Mouse (Mus musculus) small intestine, adult 2 months (tissue): Measurements from ENCODE around the gene Habp2. TPM values are rescaled to one million over a fixed set of nuclear protein-coding genes. Genes with fewer than 3 reads are reported as not detected.

Experiments used
- H3K27ac ChIP-seq: fragments of 200-500 bp; 2 replicates; pipeline ENCODE4 v1.5.1; 2012; ENCODE audit warnings: low read depth, low read length, control low read depth, inconsistent platforms; ENCODE audit not compliant: insufficient read depth
- H3K27me3 ChIP-seq: fragments of 200-500 bp; 2 replicates; pipeline ENCODE4 v1.6.1; 2012; ENCODE audit warnings: mild to moderate bottlenecking, moderate library complexity, low read length, inconsistent platforms; ENCODE audit not compliant: control insufficient read depth, insufficient read depth
- H3K36me3 ChIP-seq: fragments of 200-500 bp; 2 replicates; pipeline ENCODE4 v1.6.1; 2012; ENCODE audit warnings: mild to moderate bottlenecking, low read length, control low read depth, inconsistent platforms; ENCODE audit not compliant: control insufficient read depth, insufficient read depth
- H3K4me1 ChIP-seq: fragments of 200-500 bp; 2 replicates; pipeline ENCODE4 v1.6.1; 2012; ENCODE audit warnings: low read length, inconsistent platforms, mixed read lengths; ENCODE audit not compliant: control insufficient read depth, insufficient read depth, insufficient read length
- H3K4me3 ChIP-seq: fragments of 200-500 bp; 2 replicates; pipeline ENCODE4 v1.5.1; 2012; ENCODE audit warnings: low read depth, mild to moderate bottlenecking, control low read depth, inconsistent platforms, low read length, moderate library complexity
- CTCF ChIP-seq: fragments of 200-500 bp; IDR thresholded peaks from 2 replicates; pipeline ENCODE4 v1.5.1; 2012; ENCODE audit warnings: low read depth, mild to moderate bottlenecking, control low read depth, inconsistent platforms, low read length, moderate library complexity, mixed read lengths; ENCODE audit not compliant: insufficient replicate concordance, insufficient read length; ENCODE audit errors: extremely low read depth
- POLR2A ChIP-seq: fragments of 200-500 bp; IDR thresholded peaks from 2 replicates; pipeline ENCODE4 v1.6.1; 2012; ENCODE audit warnings: low read depth, mild to moderate bottlenecking, control low read depth, inconsistent platforms, low read length, moderate library complexity
- WGBS: fragments of 180-500 bp; shearing (Covaris S2); methylation state at CpG from one replicate; pipeline ENCODE4 v1.1.7; 2018; 5-methylcytosine and 5-hydroxymethylcytosine counted together
- polyA plus RNA-seq: library from polyadenylated mRNA; depleted of rRNA; stranded (reverse); fragments of >200 nt; gene quantifications from 2 replicates; pipeline ENCODE4 v1.2.3, GENCODE M21; 2012; rRNA removed

The Habp2 gene
- 18.5 and 39.2 TPM in 2 replicates for polyA plus RNA-seq

- H3K27ac ChIP-seq: no peak within 1 kb of the TSS
- H3K4me1 ChIP-seq: no peaks in the 10 kb centered on the region
- no peaks in the 10 kb centered on the region for H3K36me3 ChIP-seq
- no peak within 1 kb of the TSS for H3K4me3 ChIP-seq
- no peaks in the 10 kb centered on the region for H3K27me3 ChIP-seq
- 32% methylated on average over 7 of the region's 7 CpGs for WGBS
- TF ChIP-seq CTCF (no peak), POLR2A (no peak)
Observed at GRCm38 (mm10) chr19:56286866-56287265, at the start of gene Habp2. Gene Habp2, plus strand, starts transcription at chr19:56287137.

GRCm38 (mm10) chr19:56238501-56238900 lies 48.4 kb upstream of the Habp2 start:
- H3K4me1 ChIP-seq: no peaks in the 10 kb centered on the region
- no peak overlapping the region for H3K4me3 ChIP-seq
- TF ChIP-seq CTCF (no peak), POLR2A (no peak)
- WGBS: 55% methylated on average over 4 of the region's 4 CpGs
- no peaks in the 10 kb centered on the region for H3K27me3 ChIP-seq
- no peaks in the 10 kb centered on the region for H3K36me3 ChIP-seq
- H3K27ac ChIP-seq: no peak overlapping the region

GRCm38 (mm10) chr19:56245201-56245600 lies 41.7 kb upstream of the Habp2 start:
- no peak overlapping the region for H3K4me3 ChIP-seq
- H3K36me3 ChIP-seq: no peaks in the 10 kb centered on the region
- no peaks in the 10 kb centered on the region for H3K4me1 ChIP-seq
- H3K27me3 ChIP-seq: no peaks in the 10 kb centered on the region
- 82% methylated on average over 5 of the region's 5 CpGs for WGBS
- no peak for TF ChIP-seq CTCF
- no peak for TF ChIP-seq POLR2A
- H3K27ac ChIP-seq: no peak overlapping the region

GRCm38 (mm10) chr19:56252815-56253214 lies 34.1 kb upstream of the Habp2 start:
- TF ChIP-seq CTCF (no peak), POLR2A (no peak)
- Histone ChIP-seq H3K4me3 (no peak overlapping the region), H3K27me3 (no peaks in the 10 kb centered on the region), H3K36me3 (no peaks in the 10 kb centered on the region), H3K4me1 (0 out of 2 replicates have a peak, but pooled peaks cover 2% of the 10 kb centered on the region), H3K27ac (0 out of 2 replicates have a peak overlapping the region, but pooled peaks have one; percentile 23)
- WGBS: 86% methylated on average over 4 of the region's 4 CpGs

GRCm38 (mm10) chr19:56253271-56253670 lies 33.7 kb upstream of the Habp2 start:
- Histone ChIP-seq H3K36me3 (no peaks in the 10 kb centered on the region), H3K4me1 (0 out of 2 replicates have a peak, but pooled peaks cover 2% of the 10 kb centered on the region), H3K27ac (peak overlapping the region; percentile 66), H3K4me3 (no peak overlapping the region), H3K27me3 (no peaks in the 10 kb centered on the region)
- WGBS: 37% methylated on average over 10 of the region's 10 CpGs
- no peak for TF ChIP-seq POLR2A
- no peak for TF ChIP-seq CTCF

DNA sequence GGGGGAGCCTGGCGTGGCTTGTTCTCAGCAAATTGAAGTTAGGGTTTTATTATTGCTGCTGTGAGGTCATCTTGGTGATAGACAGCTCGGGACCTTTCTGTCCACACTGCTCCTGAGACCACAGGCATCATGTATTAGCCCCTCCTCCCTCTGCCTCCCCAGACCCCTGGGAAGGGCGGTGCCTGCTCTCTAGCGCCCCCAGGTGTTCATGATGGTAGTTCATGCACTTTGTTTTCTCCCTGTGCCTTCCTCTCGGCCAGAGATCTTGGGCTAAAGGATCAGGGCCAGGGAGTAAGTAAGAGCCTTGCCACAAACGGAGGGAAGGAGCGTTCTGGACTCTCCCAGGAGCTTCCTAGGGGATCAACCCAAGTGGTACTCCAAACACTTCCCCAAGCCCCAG lies 32.2 kb upstream of the Habp2 start:
- TF ChIP-seq POLR2A (no peak), CTCF (peak; percentile 39; the same call in 1 of the 2 replicates)
- Histone ChIP-seq H3K4me1 (0 out of 2 replicates have a peak, but pooled peaks cover 2% of the 10 kb centered on the region), H3K27me3 (no peaks in the 10 kb centered on the region), H3K4me3 (no peak overlapping the region), H3K27ac (no peak overlapping the region), H3K36me3 (no peaks in the 10 kb centered on the region)
- WGBS: 59% methylated on average over 7 of the region's 7 CpGs

DNA sequence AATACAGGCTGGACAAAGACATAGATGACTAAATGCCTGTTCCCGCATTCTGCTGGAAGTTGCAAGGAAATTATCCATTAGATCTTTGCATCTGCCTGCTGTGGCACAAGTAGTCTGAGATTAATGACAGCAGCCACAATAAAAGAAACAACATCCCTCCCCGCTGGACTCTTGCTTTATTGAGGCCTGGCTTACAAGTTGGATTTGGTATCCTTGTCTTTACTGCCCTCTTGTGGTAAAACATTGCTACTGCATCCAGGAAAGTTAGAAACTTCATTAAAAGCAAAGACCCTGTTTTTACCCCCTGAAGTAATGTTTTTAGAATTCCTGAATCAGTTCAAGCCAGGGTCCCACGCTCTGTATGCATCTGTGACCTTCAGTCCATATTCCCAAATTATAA lies 31.4 kb upstream of the Habp2 start:
- 23% methylated on average over 3 of the region's 3 CpGs for WGBS
- no peak for TF ChIP-seq CTCF
- TF ChIP-seq POLR2A: no peak
- Histone ChIP-seq H3K36me3 (no peaks in the 10 kb centered on the region), H3K4me1 (0 out of 2 replicates have a peak, but pooled peaks cover 2% of the 10 kb centered on the region), H3K27me3 (no peaks in the 10 kb centered on the region), H3K4me3 (no peak overlapping the region), H3K27ac (no peak overlapping the region)

DNA sequence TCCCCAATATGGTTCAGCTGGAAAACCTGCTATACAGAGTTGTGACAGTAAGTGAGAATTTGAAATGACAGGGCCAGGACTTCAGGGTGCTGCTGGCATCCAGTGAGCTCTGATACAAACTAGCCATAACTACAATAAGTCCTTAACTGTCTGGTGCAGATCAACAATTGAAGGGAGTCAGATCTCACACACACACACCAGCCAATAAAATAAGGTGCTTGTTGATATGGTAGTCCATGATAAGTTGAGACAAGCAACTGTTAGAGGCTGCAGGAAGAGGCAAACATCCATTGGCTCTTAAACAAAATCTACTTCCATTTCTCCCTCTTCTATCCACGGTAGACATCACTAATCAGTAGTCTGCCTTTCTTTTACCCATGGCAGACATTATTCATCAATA lies 30.7 kb upstream of the Habp2 start:
- Histone ChIP-seq H3K4me3 (no peak overlapping the region), H3K27me3 (no peaks in the 10 kb centered on the region), H3K36me3 (no peaks in the 10 kb centered on the region), H3K4me1 (0 out of 2 replicates have a peak, but pooled peaks cover 2% of the 10 kb centered on the region), H3K27ac (no peak overlapping the region)
- no peak for TF ChIP-seq CTCF
- TF ChIP-seq POLR2A: no peak
- 31% methylated on average over 1 of the region's 1 CpGs for WGBS
